Mouse (Mus musculus) urinary bladder, postnatal 10 days (tissue): ENCODE measurements around the gene Sub1.

ENCODE experiments used
- DNase-seq: peaks from one replicate; pipeline ENCODE4 v3.0.0; 2022; ENCODE audit warnings: low spot score

Gene Sub1

DNA sequence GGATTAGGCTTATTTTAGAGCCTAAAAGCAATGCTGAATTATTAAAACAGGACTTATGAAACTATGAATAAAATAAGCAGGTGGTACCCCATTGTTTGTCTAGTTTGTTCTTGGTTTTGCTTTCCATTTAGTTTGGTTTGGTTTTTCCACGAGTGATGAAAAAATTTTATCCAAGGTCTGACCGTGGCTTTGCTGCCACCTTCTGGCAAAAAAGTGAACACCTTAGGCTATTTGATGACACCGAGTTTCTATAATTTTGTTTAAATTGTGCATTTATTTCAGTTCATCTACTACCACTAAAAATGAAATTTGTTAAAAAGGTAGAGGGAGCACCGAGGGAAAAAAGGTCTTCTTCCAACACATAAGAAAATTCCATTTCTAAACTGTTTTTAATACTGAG lies 30.4 kb downstream of the Sub1 start:
- DNase-seq: no peak

DNA sequence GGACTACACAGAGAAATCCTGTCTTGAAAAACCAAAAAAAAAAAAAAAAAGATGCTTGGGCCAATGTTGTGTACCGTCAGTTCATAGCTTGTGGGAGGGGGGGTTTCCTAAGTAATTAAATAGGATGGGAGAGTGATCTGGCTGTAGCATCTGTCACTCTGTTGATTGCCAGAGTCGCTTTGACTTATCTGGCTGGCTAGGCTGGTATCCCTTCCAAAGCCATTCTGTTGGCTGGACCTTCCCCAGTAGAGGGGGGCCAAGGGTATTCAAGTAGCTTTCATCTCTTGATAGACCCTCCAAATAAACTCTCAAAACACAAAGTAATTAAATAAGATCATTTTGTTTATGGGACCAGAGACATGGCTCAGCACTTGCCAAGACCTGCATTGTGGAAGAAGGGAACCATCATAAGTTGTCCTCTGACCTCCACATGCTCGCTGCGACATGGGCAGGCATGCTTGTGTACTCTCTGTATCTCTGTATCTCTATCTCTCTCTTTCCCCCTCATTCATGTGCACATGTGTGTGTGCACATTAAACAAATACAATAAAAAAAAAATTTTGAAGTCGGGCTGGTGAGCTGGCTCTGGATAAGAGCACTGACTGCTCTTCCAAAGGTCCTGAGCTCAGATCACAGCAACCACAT lies 31.5 kb downstream of the Sub1 start:
- DNase-seq: no peak

DNA sequence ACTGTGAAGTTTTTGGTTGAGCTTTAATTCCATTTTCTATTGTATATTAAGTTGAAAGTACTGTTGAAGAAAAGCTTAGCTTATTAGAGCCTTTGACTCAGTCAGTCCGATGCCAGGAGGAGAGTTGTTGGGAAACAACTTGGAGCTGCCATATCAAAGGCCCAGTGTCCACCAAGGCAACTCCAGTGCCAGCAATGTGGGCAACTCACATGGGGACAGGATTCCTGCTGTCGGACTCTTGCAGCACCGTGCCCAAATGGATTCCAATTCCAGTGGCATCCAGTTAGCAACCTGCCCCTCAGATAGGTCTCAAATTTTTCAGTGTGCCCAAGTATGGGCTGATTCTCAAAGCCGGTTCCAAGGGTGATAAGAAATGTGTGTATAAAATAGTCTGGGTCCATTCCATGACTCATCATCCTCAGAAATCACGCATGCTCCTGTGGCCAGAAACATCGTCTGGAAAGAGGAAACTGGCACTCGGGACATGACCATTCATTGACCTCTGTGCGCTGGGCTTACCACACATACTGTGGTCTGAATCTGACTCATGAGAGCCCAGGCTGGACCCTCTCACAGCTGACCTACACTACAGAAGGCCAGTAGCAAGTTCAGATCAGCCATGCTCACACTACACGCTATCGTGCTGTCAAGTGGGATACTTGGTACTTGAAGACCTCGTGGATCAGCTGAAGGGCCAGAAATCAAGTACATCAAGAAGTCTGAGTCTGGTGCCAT lies 32.8 kb downstream of the Sub1 start:
- DNase-seq: no peak

- no peak for DNase-seq
Observed at GRCm38 (mm10) chr15:11959716-11960115, 37.1 kb downstream of the Sub1 start.

GRCm38 (mm10) chr15:11956129-11956528 lies 40.7 kb downstream of the Sub1 start:
- DNase-seq: no peak

- no peak for DNase-seq
Observed at GRCm38 (mm10) chr15:11954190-11954589, 42.6 kb downstream of the Sub1 start.

- no peak for DNase-seq
Observed at GRCm38 (mm10) chr15:11952159-11952558, 44.6 kb downstream of the Sub1 start.

DNA sequence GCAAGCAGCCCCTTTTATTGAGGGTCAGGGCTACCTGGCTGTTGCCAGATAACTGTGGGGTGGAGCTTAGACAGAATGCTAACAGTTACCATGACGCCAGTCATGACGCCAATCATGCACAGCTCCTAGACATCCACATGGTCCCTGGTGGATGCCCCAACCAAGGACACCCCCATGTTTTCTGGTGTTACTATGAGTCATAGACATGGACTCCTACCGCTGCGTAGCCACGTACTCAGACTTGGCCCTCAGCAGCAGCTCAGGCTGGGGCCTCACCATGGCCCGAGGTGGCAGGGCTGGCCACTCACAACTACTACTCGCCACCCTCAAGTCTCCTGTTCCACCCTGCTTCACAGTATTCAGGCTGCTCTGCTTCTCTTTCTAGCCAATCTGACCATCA lies 45.6 kb downstream of the Sub1 start:
- no peak for DNase-seq

DNA sequence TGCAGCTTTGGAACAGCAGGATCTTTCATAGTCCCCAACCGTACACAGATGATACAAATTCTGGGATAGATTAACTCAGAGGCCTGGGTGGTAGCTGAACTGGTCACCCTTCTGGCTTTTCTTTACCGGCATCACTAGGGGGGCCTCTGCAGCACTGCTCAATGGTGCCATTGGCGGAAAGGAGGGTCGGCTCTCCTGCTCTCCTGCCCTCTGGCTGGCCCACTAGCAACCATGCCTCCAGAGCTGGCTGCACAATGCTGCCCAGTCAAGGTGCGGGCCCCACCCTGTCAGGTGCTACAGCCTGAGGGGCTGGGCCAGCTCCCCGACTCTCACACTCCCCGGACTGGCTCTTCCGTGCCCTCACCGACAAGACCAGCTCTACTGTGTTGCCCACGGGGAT lies 46.6 kb downstream of the Sub1 start:
- no peak for DNase-seq

DNA sequence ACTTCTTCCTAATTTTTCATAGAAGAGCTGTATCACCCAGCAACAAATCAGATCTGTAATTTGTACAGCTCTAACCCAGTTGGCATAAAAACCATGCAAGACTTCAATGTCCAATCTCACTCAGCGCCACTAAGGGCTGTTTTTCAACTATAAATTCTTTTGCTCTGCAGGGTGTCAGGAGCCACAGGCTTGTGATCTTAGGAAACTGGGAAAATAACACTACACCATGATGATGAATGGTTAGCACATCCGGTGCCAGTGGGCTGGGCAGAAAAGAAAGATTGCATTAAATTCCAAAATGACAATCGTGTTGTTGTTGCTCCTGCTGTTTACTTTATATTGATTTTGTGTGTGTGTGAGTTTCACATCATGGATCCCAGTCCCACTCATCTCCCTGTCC lies 47.3 kb downstream of the Sub1 start:
- DNase-seq: no peak

DNA sequence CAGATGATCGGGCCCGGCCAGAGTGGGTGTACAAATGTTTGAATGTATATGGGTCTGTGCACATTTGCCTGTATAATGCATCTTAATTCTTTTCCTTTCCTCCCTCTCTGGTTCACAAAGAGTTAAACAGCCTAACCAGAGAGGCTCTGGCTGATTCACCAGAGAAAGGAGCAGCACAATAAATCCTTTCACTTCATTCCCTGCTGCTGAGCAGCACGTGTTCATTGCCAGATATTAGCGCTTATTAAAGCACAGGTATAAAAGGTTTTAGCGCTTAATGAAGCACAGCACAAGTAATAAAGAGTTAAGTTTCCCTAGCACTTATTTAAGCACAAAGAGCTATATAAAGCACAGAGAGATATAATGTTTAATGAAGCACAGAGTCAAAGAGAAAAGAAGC lies 55.9 kb downstream of the Sub1 start:
- DNase-seq: no peak
